Mouse (Mus musculus): Measurements from ENCODE around the gene Tspan7. TPM values are rescaled to one million over a fixed set of nuclear protein-coding genes. Genes with fewer than 3 reads are reported as not detected.

Gene Tspan7
- polyA plus RNA-seq, 1 experiment: 965 TPM

- no peaks in the 10 kb centered on the region for H3K27me3 ChIP-seq (ENCODE audit: control insufficient read depth, insufficient read depth, low read length)
- TF ChIP-seq CTCF (IDR thresholded peaks at IDR 0.05; ENCODE audit: borderline replicate concordance, insufficient read depth, low read depth, low read length) (no peak), POLR2A (IDR thresholded peaks at IDR 0.05; ENCODE audit: borderline replicate concordance, insufficient read depth, low read length) (no peak)
- no peaks in the 10 kb centered on the region for H3K4me1 ChIP-seq (ENCODE audit: control insufficient read depth, insufficient read depth, low read length)
- no peak overlapping the region for H3K4me3 ChIP-seq (replicated peaks; ENCODE audit: insufficient read depth, low read depth, low read length)
- DNase-seq: no peak
- H3K27ac ChIP-seq (ENCODE audit: insufficient read depth, low read length): no peak overlapping the region
- WGBS: 62% methylated on average over 10 of the region's 10 CpGs
Observed at GRCm38 (mm10) chrX:10479031-10479886, 5.7 kb upstream of the Tspan7 start.

GRCm38 (mm10) chrX:10479943-10480342, 5.0 kb upstream of the Tspan7 start:
- WGBS: over 99% methylated on average over 4 of the region's 4 CpGs
- Histone ChIP-seq H3K4me3 (replicated peaks; ENCODE audit: insufficient read depth, low read depth, low read length) (no peak overlapping the region), H3K4me1 (ENCODE audit: control insufficient read depth, insufficient read depth, low read length) (no peaks in the 10 kb centered on the region), H3K27me3 (ENCODE audit: control insufficient read depth, insufficient read depth, low read length) (no peaks in the 10 kb centered on the region), H3K27ac (ENCODE audit: insufficient read depth, low read length) (no peak overlapping the region)
- DNase-seq: no peak
- TF ChIP-seq CTCF (IDR thresholded peaks at IDR 0.05; ENCODE audit: borderline replicate concordance, insufficient read depth, low read depth, low read length) (no peak), POLR2A (IDR thresholded peaks at IDR 0.05; ENCODE audit: borderline replicate concordance, insufficient read depth, low read length) (no peak)

- DNase-seq: peak; percentile 77 to 80
- H3K4me1 ChIP-seq (ENCODE audit: control insufficient read depth, insufficient read depth, low read length): no peaks in the 10 kb centered on the region
- H3K27ac ChIP-seq (ENCODE audit: insufficient read depth, low read length): peak overlapping the region; percentile 98
- H3K4me3 ChIP-seq (replicated peaks; ENCODE audit: insufficient read depth, low read depth, low read length): peak overlapping the region; percentile 100
- no peaks in the 10 kb centered on the region for H3K27me3 ChIP-seq (ENCODE audit: control insufficient read depth, insufficient read depth, low read length)
- 13% methylated on average over 27 of the region's 27 CpGs for WGBS
- TF ChIP-seq CTCF (IDR thresholded peaks at IDR 0.05; ENCODE audit: borderline replicate concordance, insufficient read depth, low read depth, low read length): peak; percentile 11; the same call in 1 of the 2 replicates
- no peak for TF ChIP-seq POLR2A (IDR thresholded peaks at IDR 0.05; ENCODE audit: borderline replicate concordance, insufficient read depth, low read length)
Observed at GRCm38 (mm10) chrX:10485664-10486211, 780 bp downstream of the Tspan7 start.

- Histone ChIP-seq H3K4me1 (ENCODE audit: control insufficient read depth, insufficient read depth, low read length) (no peaks in the 10 kb centered on the region), H3K4me3 (replicated peaks; ENCODE audit: insufficient read depth, low read depth, low read length) (no peak overlapping the region), H3K27ac (ENCODE audit: insufficient read depth, low read length) (no peak overlapping the region), H3K27me3 (ENCODE audit: control insufficient read depth, insufficient read depth, low read length) (no peaks in the 10 kb centered on the region)
- TF ChIP-seq POLR2A (IDR thresholded peaks at IDR 0.05; ENCODE audit: borderline replicate concordance, insufficient read depth, low read length): no peak
- TF ChIP-seq CTCF (IDR thresholded peaks at IDR 0.05; ENCODE audit: borderline replicate concordance, insufficient read depth, low read depth, low read length): no peak
- no peak for DNase-seq
- 84% methylated on average over 2 of the region's 2 CpGs for WGBS
Observed at GRCm38 (mm10) chrX:10498580-10498979, 13.6 kb downstream of the Tspan7 start.

DNA sequence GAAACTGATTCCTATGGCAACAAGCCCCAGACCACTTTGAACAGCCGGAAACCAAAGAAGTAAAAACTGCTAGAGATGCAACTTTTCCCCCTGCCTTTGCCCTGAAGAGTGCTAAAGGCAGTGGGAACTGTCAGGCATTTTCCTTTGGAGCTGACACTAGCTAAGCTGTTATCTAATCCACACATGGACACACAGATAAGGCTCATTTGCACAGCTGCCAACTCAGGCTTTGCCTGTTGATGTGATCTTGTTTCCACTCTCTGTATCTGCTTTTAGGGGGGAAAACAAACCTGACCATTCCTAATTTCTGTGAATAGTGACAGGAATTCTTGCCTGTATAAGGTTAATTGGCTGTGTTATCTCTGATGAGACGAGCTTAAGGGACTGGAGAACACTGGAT, 17.7 kb downstream of the Tspan7 start:
- no peaks in the 10 kb centered on the region for H3K4me1 ChIP-seq (ENCODE audit: control insufficient read depth, insufficient read depth, low read length)
- no peak for DNase-seq
- no peaks in the 10 kb centered on the region for H3K27me3 ChIP-seq (ENCODE audit: control insufficient read depth, insufficient read depth, low read length)
- whole genome bisulfite sequencing: 61% methylated on average over 2 of the region's 2 CpGs
- no peak overlapping the region for H3K4me3 ChIP-seq (replicated peaks; ENCODE audit: insufficient read depth, low read depth, low read length)
- no peak for TF ChIP-seq POLR2A (IDR thresholded peaks at IDR 0.05; ENCODE audit: borderline replicate concordance, insufficient read depth, low read length)
- TF ChIP-seq CTCF (IDR thresholded peaks at IDR 0.05; ENCODE audit: borderline replicate concordance, insufficient read depth, low read depth, low read length): no peak
- no peak overlapping the region for H3K27ac ChIP-seq (ENCODE audit: insufficient read depth, low read length)

DNA sequence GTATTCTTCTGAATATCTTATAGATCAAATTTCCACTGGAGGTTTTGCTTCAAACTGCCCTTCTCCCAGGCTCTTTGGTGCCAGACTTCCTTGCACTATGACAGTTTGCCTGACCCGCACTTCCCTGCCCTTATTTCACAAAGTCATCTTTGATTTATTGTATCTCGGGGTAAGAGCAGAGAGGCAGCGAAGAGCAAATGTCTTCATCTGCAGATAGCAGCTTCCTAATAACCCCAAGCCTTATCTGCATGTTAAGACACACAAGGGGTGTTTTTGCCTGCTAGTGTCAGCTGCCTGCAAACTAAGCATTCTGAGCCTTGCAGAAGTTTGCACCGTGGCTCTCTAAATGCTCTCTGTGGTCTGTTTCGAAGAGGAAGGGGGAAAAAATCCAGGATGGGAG, 29.5 kb downstream of the Tspan7 start:
- DNase-seq: no peak
- H3K4me1 ChIP-seq (ENCODE audit: control insufficient read depth, insufficient read depth, low read length): peaks cover 6% of the 10 kb centered on the region; the same call in 1 of the 2 replicates
- no peak overlapping the region for H3K4me3 ChIP-seq (replicated peaks; ENCODE audit: insufficient read depth, low read depth, low read length)
- TF ChIP-seq CTCF (IDR thresholded peaks at IDR 0.05; ENCODE audit: borderline replicate concordance, insufficient read depth, low read depth, low read length) (no peak), POLR2A (IDR thresholded peaks at IDR 0.05; ENCODE audit: borderline replicate concordance, insufficient read depth, low read length) (no peak)
- 58% methylated on average over 5 of the region's 5 CpGs for WGBS
- no peaks in the 10 kb centered on the region for H3K27me3 ChIP-seq (ENCODE audit: control insufficient read depth, insufficient read depth, low read length)
- no peak overlapping the region for H3K27ac ChIP-seq (ENCODE audit: insufficient read depth, low read length)

- TF ChIP-seq POLR2A (IDR thresholded peaks at IDR 0.05; ENCODE audit: borderline replicate concordance, insufficient read depth, low read length) (no peak), CTCF (IDR thresholded peaks at IDR 0.05; ENCODE audit: borderline replicate concordance, insufficient read depth, low read depth, low read length) (no peak)
- 22% methylated on average over 3 of the region's 3 CpGs for WGBS
- no peak for DNase-seq
- Histone ChIP-seq H3K4me3 (replicated peaks; ENCODE audit: insufficient read depth, low read depth, low read length) (no peak overlapping the region), H3K4me1 (ENCODE audit: control insufficient read depth, insufficient read depth, low read length) (peaks cover 6% of the 10 kb centered on the region; the same call in 1 of the 2 replicates), H3K27ac (ENCODE audit: insufficient read depth, low read length) (no peak overlapping the region), H3K27me3 (ENCODE audit: control insufficient read depth, insufficient read depth, low read length) (no peaks in the 10 kb centered on the region)
Observed at GRCm38 (mm10) chrX:10514971-10515370, 30.0 kb downstream of the Tspan7 start.

DNA sequence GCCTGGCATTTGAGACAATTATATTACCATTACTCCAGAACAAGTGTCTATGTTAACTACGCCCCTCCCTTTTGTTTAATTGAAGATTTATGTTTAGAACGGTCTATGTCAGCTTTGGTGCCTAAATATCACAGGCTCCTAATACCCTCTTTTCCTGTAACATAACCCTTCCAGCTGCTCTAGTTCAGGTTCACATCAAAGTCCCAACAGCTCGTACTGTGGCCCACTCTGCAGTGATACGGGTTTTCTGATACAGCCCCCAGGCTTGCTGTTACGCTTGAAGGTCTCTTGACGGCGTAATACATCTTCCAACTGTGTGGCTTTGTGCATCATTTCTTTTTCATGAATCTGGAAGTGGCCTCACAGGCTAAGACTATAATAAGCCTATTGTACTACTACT, 31.5 kb downstream of the Tspan7 start:
- H3K4me1 ChIP-seq (ENCODE audit: control insufficient read depth, insufficient read depth, low read length): peaks cover 6% of the 10 kb centered on the region; the same call in 1 of the 2 replicates
- no peak overlapping the region for H3K27ac ChIP-seq (ENCODE audit: insufficient read depth, low read length)
- no peak overlapping the region for H3K4me3 ChIP-seq (replicated peaks; ENCODE audit: insufficient read depth, low read depth, low read length)
- TF ChIP-seq POLR2A (IDR thresholded peaks at IDR 0.05; ENCODE audit: borderline replicate concordance, insufficient read depth, low read length) (no peak), CTCF (IDR thresholded peaks at IDR 0.05; ENCODE audit: borderline replicate concordance, insufficient read depth, low read depth, low read length) (no peak)
- no peaks in the 10 kb centered on the region for H3K27me3 ChIP-seq (ENCODE audit: control insufficient read depth, insufficient read depth, low read length)
- 73% methylated on average over 7 of the region's 7 CpGs for WGBS
- no peak for DNase-seq
